Mouse (Mus musculus) embryonic facial prominence, embryonic 14.5 days (tissue): ENCODE data around the gene Grb10. TPM values are rescaled to one million over a fixed set of nuclear protein-coding genes. Genes with fewer than 3 reads are reported as not detected.

Experiments used
- ATAC-seq: fragments of 200-750 bp; cut with Nextera tagmentation; 2 replicates; pipeline ENCODE4 v1.8.0; 2017; ENCODE audit warnings: low read depth, moderate number of reproducible peaks, moderate TSS enrichment
- DNase-seq: peaks from one replicate; pipeline ENCODE4 v3.0.0-alpha.2; 2015; ENCODE audit warnings: low spot score
- H3K27ac ChIP-seq: fragments of 300-500 bp; sonication (generic); replicated peaks from 2 replicates; pipeline ENCODE4 v1.5.1; 2014; ENCODE audit warnings: low read depth, mild to moderate bottlenecking, low read length, moderate library complexity
- H3K27me3 ChIP-seq: fragments of 300-500 bp; sonication (generic); replicated peaks from 2 replicates; pipeline ENCODE4 v1.6.1; 2014; ENCODE audit warnings: low read length; ENCODE audit not compliant: control insufficient read depth, insufficient read depth
- H3K36me3 ChIP-seq: fragments of 300-500 bp; sonication (generic); 2 replicates; pipeline ENCODE4 v1.6.1; 2014; ENCODE audit warnings: low read length, mixed read lengths; ENCODE audit not compliant: control insufficient read depth, insufficient read depth
- H3K4me1 ChIP-seq: fragments of 300-500 bp; sonication (generic); 2 replicates; pipeline ENCODE4 v1.6.1; 2014; ENCODE audit warnings: antibody characterized with exemption, low read length; ENCODE audit not compliant: control insufficient read depth, insufficient read depth
- H3K4me2 ChIP-seq: fragments of 300-500 bp; sonication (generic); 2 replicates; pipeline ENCODE4 v1.6.1; 2014; ENCODE audit warnings: low read depth, mild to moderate bottlenecking, low read length, moderate library complexity, mixed read lengths
- H3K4me3 ChIP-seq: fragments of 300-500 bp; sonication (generic); 2 replicates; pipeline ENCODE4 v1.5.1; 2014; ENCODE audit warnings: low read depth, mild to moderate bottlenecking, low read length
- H3K9ac ChIP-seq: fragments of 300-500 bp; sonication (generic); 2 replicates; pipeline ENCODE4 v1.6.1; 2014; ENCODE audit warnings: low read depth, mild to moderate bottlenecking, low read length, moderate library complexity, mixed read lengths
- H3K9me3 ChIP-seq: fragments of 300-500 bp; sonication (generic); 2 replicates; pipeline ENCODE4 v1.6.1; 2016; ENCODE audit warnings: low read length; ENCODE audit not compliant: control insufficient read depth
- WGBS: fragments of 180-500 bp; shearing (Covaris S2); extraction: QIAGEN DNeasy Blood & Tissue Kit; methylation state at CpG from one replicate; pipeline ENCODE4 v1.1.7; 2014; 5-methylcytosine and 5-hydroxymethylcytosine counted together
- polyA plus RNA-seq: library from polyadenylated mRNA; unstranded; fragments of >200 nt; fragmentation: Nextera tagmentation; extraction: Ambion mirVana; gene quantifications from 2 replicates; pipeline ENCODE4 v1.2.1, GENCODE M21; 2014

Gene Grb10
- polyA plus RNA-seq, 1 experiment from 2014 or later, result 250 TPM

DNA sequence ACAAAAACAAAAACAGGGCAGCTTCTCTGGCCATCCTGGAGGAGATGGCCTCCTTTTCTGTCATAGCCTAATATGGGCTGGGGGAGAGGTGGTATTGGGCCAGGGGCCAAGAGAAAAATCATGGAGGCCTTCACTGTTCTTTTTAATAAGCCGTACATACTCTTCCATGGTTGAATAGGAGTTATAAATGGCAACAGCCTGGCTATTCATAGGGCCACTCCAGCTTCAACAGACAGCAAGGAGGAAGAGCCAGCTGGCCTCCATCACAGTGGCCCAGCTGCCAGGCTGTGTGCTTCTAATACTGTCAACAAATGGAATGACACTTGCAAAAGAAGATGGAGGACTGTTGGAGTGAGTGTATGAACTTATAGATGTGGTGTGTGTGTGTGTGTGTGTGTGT lies 41.4 kb downstream of the Grb10 start:
- H3K9me3 ChIP-seq, result no peaks in the 10 kb centered on the region
- no peaks in the 10 kb centered on the region for H3K4me1 ChIP-seq
- no peak overlapping the region for H3K4me3 ChIP-seq
- no peaks in the 10 kb centered on the region for H3K27me3 ChIP-seq
- no peak overlapping the region for H3K27ac ChIP-seq
- peaks cover 13% of the 10 kb centered on the region for H3K36me3 ChIP-seq
- WGBS, result 70% methylated on average over 1 of the region's 1 CpGs
- no peak overlapping the region for H3K9ac ChIP-seq
- no peak overlapping the region for H3K4me2 ChIP-seq
- DNase-seq, result peak; percentile 21
- no peak; the same call in 1 of the 2 replicates for ATAC-seq

DNA sequence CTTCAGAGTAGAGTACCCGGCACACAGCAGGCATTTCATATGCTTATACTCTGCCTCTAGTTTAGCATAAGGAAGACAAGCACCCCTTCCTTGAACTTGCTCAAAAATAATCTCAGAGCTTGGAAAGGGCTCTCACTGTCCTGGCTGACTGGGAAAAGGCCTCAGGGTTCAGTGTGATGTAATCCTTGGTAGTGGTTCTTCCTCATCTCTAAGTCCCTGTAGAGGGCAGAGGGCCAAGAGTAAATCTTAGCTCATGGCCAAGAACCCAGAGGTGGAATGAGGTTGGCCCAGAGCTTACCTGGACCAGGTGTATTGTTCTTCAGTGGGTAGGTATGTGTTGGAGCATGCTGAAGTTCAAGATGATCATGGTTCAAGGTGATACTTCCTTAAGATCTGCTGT lies 43.1 kb downstream of the Grb10 start:
- H3K4me3 ChIP-seq, result no peak overlapping the region
- H3K27ac ChIP-seq, result no peak overlapping the region
- no peaks in the 10 kb centered on the region for H3K27me3 ChIP-seq
- 0 out of 2 replicates have a peak, but pooled peaks cover 4% of the 10 kb centered on the region for H3K36me3 ChIP-seq
- WGBS, result 92% methylated on average over 1 of the region's 1 CpGs
- no peak for ATAC-seq
- DNase-seq, result no peak
- H3K9me3 ChIP-seq, result no peaks in the 10 kb centered on the region
- H3K4me2 ChIP-seq, result no peak overlapping the region
- H3K4me1 ChIP-seq, result no peaks in the 10 kb centered on the region
- H3K9ac ChIP-seq, result no peak overlapping the region

DNA sequence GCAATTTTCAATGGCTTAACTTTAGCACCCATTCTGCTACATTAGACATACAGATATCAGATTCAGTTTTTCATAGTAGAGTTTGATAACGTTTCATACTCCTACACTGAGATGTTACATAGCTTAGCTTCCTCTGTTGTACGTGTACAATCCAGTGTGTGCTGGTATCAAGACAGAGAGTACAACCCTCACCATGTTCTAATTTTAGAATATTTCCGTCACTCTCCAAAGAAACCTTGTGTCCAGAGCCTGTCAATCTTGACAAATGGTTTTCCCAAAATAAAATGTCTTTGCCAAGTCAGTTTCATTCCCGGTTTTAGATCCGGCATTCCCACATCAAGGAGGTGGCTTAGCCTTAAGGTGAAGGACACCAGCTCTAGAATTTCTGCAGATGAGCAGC lies 44.7 kb downstream of the Grb10 start:
- WGBS, result 79% methylated on average over 5 of the region's 5 CpGs
- no peak overlapping the region for H3K4me2 ChIP-seq
- no peaks in the 10 kb centered on the region for H3K4me1 ChIP-seq
- no peaks in the 10 kb centered on the region for H3K27me3 ChIP-seq
- no peak overlapping the region for H3K27ac ChIP-seq
- DNase-seq, result no peak
- no peak overlapping the region for H3K9ac ChIP-seq
- H3K4me3 ChIP-seq, result no peak overlapping the region
- H3K9me3 ChIP-seq, result 0 out of 2 replicates have a peak, but pooled peaks cover 4% of the 10 kb centered on the region
- ATAC-seq, result no peak
- H3K36me3 ChIP-seq, result 0 out of 2 replicates have a peak, but pooled peaks cover 6% of the 10 kb centered on the region

DNA sequence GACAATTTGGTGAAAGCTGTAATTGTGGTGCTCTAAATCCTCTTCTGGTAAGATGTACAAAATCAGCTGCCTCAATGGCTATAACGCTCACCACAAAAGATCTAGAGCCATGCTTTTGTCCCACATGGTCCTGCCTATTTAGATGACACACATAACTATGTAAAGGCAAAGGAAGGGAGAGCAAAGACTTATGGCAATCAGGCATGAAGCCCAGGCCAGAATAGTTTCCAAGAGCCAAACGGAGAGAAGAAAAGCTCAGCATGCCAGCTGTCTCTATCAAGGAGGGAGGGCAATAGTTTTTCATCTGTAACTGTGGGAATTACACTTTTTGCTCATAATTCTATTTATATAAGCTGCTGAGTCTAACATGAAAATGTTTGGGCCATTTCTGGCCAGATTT lies 45.3 kb downstream of the Grb10 start:
- ATAC-seq, result no peak
- Histone ChIP-seq H3K4me1 (no peaks in the 10 kb centered on the region), H3K27ac (no peak overlapping the region), H3K27me3 (no peaks in the 10 kb centered on the region), H3K36me3 (0 out of 2 replicates have a peak, but pooled peaks cover 6% of the 10 kb centered on the region), H3K9ac (no peak overlapping the region), H3K4me2 (no peak overlapping the region), H3K9me3 (0 out of 2 replicates have a peak, but pooled peaks cover 4% of the 10 kb centered on the region), H3K4me3 (no peak overlapping the region)
- DNase-seq, result no peak
- 78% methylated on average over 2 of the region's 2 CpGs for WGBS

DNA sequence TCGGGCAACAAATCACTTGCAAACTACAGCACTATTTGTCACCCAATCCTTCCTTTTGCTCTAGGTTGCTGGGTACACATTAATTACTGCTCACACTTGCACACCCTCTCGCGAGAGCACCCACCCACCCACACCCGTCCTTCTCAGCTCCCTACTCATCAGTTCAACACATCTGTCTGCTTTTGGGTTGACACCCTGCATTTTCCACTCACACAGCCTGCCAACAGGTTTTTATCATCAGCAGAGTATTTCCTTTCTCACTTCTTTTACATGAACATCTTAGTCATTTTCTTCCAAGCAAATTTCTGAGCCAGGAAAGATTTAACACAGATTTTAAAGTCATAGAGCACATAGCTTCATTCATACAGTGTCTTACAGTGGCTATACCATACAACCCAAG lies 48.6 kb downstream of the Grb10 start:
- Histone ChIP-seq H3K36me3 (peaks cover 15% of the 10 kb centered on the region; the same call in 1 of the 2 replicates), H3K4me2 (no peak overlapping the region), H3K4me3 (no peak overlapping the region), H3K4me1 (no peaks in the 10 kb centered on the region), H3K9ac (no peak overlapping the region), H3K9me3 (0 out of 2 replicates have a peak, but pooled peaks cover 4% of the 10 kb centered on the region), H3K27ac (no peak overlapping the region), H3K27me3 (no peaks in the 10 kb centered on the region)
- 86% methylated on average over 4 of the region's 4 CpGs for WGBS
- ATAC-seq, result no peak
- no peak for DNase-seq

DNA sequence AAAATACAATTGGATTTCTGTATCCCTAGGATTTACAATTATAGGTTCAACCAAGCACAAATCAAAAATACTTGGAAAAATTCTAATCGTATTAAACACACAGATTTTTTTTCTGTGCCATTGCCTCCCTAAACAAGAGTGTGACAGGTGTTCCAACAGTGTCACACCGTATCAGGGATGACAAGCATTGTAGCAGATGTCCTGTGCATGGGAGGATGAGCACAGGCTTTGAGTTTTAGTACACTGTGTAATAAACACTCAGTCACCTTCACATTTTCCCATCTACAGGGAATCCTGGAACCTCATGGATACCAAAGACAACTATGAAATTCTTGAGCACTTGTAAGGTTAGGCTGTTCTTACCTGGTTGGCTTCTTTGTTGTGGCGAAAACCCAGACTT lies 51.2 kb downstream of the Grb10 start:
- 85% methylated on average over 3 of the region's 3 CpGs for WGBS
- Histone ChIP-seq H3K4me2 (no peak overlapping the region), H3K9me3 (0 out of 2 replicates have a peak, but pooled peaks cover 4% of the 10 kb centered on the region), H3K36me3 (peaks cover 21% of the 10 kb centered on the region; the same call in 1 of the 2 replicates), H3K4me1 (no peaks in the 10 kb centered on the region), H3K9ac (no peak overlapping the region), H3K27me3 (no peaks in the 10 kb centered on the region), H3K4me3 (no peak overlapping the region), H3K27ac (no peak overlapping the region)
- no peak for ATAC-seq
- DNase-seq, result no peak

DNA sequence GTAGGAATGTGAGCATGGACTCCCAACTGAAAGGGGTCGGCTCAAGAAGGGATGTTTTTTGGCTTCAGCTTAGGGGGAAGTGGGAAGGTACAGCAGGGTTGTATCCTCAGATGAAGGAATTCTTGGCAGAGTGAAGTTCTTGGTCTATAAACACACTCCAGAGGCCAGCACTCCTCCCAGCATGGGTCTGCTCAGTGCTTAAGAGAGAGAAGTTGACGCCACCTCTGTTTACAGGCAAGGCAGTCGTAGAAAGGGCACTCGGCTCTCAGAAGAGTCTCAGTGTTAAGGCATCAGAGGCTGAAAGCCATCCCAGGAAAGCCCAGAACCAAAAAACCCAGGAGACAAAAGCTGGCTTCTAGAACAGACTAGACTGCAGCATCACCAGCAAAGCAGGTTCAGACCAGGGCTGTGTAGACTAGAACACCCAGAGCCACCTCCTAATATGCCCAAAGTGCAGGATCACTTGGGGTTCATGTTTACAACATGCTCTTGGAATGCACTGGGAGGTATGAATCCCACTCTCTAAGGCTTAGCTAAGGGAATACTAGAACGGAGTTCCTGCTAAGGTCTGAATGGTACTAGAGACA lies 59.8 kb downstream of the Grb10 start:
- ATAC-seq (no peak), DNase-seq (no peak)
- no peak overlapping the region for H3K27ac ChIP-seq
- no peak overlapping the region for H3K4me2 ChIP-seq
- H3K27me3 ChIP-seq, result no peaks in the 10 kb centered on the region
- H3K4me3 ChIP-seq, result no peak overlapping the region
- no peaks in the 10 kb centered on the region for H3K9me3 ChIP-seq
- H3K36me3 ChIP-seq, result peaks cover 14% of the 10 kb centered on the region; the same call in 1 of the 2 replicates
- H3K9ac ChIP-seq, result no peak overlapping the region
- WGBS, result 64% methylated on average over 5 of the region's 5 CpGs
- H3K4me1 ChIP-seq, result no peaks in the 10 kb centered on the region

DNA sequence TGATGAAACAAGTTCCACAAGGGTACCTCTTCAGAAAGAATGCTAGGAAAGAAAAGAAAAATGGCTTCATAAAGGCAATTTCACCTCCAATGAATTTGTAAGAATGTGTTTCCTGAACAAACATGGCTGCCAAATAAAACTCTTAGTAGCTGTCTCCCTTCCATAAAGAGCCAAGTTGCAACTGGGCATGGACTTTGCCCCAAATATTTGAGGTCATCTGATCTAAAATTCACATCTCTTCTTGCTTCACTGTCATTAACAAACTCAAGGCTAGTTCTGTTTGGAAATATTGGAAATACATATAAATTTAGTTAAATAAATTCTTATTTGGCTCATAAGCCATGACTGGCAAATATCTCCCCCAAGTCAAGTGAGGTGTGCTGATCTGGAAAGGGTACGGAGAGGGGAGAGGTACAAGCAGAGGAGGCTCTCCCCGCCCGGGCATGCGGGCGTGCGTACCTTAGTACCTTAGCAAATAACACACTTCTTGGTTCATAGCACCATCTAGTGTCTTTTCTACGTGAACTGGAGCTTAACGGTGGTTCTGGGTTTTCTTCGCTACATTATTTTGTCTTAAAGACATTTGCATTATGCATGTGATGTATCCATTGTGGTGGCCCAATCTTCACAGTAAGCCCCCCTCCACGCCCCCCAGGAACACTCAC lies 63.8 kb downstream of the Grb10 start:
- Histone ChIP-seq H3K4me3 (no peak overlapping the region), H3K27me3 (no peaks in the 10 kb centered on the region), H3K27ac (no peak overlapping the region), H3K4me2 (no peak overlapping the region), H3K9ac (no peak overlapping the region), H3K36me3 (peaks cover 28% of the 10 kb centered on the region), H3K9me3 (peaks cover 14% of the 10 kb centered on the region), H3K4me1 (no peaks in the 10 kb centered on the region)
- 42% methylated on average over 10 of the region's 10 CpGs for WGBS
- ATAC-seq, result peak; percentile 39; the same call in 1 of the 2 replicates
- peak; percentile 73 for DNase-seq
